Mouse (Mus musculus): Measurements from ENCODE around the gene Pparg.

Pparg gene

GRCm38 (mm10) chr6:115360776-115361605, at the start of gene Pparg:
TSS of gene Pparg (plus strand) at chr6:115360951.
- peak; percentile 17 for DNase-seq (ENCODE audit: low read depth, low spot score)

- DNase-seq (ENCODE audit: low read depth, low spot score) = no peak
Measured at GRCm38 (mm10) chr6:115312780-115313179, 48.0 kb upstream of the Pparg start.

GRCm38 (mm10) chr6:115313235-115313738, 47.5 kb upstream of the Pparg start:
- peak; percentile 9 for DNase-seq (ENCODE audit: low read depth, low spot score)

- no peak for DNase-seq (ENCODE audit: low read depth, low spot score)
Measured at GRCm38 (mm10) chr6:115313910-115314309, 46.8 kb upstream of the Pparg start.

DNA sequence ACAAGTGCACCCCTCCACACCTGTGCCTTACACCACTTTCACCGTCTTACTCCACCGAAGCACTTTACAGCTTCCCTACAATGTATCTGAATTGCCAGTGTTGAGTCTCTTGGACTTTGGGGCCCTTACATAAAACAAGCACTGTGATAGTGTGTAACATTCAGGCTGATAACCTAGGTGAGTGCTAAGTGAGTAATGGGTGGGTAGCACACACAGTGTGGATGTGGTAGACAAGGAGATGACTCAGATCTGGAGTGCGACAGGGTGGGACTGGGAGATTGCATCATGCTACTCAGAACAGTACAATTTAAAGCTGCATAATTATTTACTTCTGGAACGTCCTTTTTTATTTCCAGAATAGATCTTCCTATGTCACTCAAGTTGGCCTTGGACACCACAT, 45.0 kb upstream of the Pparg start:
- no peak for DNase-seq (ENCODE audit: low read depth, low spot score)

DNA sequence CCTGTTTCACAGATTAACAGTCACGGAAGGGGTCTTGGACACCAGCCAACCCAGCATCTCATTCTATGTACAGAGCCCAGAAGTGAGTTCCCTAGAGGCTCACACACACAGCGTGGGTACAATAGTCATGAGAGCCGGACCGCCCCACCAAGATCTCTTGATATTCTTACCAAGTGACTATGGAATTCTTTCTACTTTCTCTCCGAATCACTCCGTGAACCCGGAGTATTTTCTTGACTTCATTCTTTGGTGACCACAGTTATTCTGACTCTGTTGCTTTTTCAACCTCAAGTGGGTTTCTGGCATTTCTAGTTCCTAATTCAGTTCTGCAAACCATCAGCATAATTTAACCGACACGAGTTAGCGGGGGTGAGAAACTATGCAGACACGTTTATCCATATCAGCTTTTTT, 43.9 kb upstream of the Pparg start:
- no peak for DNase-seq (ENCODE audit: low read depth, low spot score)

GRCm38 (mm10) chr6:115318811-115319210, 41.9 kb upstream of the Pparg start:
- no peak for DNase-seq (ENCODE audit: low read depth, low spot score)

DNA sequence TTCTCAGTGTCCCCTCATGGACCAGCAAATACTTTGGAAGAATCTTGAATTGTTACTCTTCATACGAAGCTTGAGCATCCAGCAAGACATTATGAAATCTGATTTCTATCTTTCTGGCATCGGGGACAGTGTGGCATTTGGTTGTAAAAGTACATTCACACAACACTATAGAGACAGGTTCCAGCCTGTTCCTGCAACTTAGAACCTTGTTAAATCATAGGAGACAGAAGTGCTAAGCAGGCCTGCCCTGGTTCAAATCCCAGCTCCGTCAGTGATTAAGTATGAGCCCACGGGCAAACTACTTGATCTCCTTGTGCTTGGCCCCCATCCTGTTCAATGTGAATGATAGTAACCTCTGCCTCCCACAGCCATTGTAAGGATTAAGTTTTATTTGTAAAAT, 41.1 kb upstream of the Pparg start:
- DNase-seq (ENCODE audit: low read depth, low spot score) = no peak

DNA sequence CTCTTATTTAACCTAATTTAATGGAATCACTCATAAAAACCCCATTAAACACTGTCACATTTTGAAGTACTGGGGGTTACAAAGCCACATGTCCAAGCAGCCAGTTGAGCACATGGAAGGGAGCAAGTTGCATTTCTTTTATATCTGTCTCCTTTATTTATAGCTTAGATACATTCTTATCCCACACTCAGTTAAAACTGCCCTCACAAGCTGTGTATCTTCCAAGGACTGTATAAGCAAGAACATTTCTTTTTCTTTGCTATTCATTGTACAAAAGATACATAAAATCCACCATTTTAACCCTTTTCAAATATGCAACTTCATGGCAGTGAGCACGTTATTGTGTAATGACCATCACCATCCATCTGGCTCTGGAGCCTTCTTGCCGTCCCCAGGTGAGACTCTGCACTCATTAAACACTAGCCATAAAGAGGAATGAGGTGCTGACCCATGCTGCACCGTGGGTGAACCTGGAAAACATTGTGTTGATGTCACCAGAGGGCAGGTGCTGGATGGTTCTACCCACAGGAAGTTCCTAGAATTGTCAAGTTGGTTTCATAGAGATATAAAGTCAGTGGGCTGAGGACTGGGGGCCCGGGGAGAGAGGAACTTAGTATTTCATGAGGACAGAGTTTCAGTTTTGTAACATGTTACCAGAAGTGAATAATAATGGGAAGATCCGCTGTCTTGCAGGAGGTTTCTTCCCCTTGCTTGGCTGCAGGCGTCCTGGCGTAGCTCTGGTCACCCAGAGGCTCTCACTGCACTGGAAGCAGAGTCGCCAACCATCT, 39.6 kb upstream of the Pparg start:
- DNase-seq (ENCODE audit: low read depth, low spot score) = no peak

- DNase-seq (ENCODE audit: low read depth, low spot score) = no peak
Measured at GRCm38 (mm10) chr6:115321883-115322351, 38.8 kb upstream of the Pparg start.

GRCm38 (mm10) chr6:115322956-115323355, 37.8 kb upstream of the Pparg start:
- DNase-seq (ENCODE audit: low read depth, low spot score) = no peak

- DNase-seq (ENCODE audit: low read depth, low spot score) = no peak
Measured at GRCm38 (mm10) chr6:115330964-115331363, 29.8 kb upstream of the Pparg start.

GRCm38 (mm10) chr6:115333099-115333694, 27.6 kb upstream of the Pparg start:
- DNase-seq (ENCODE audit: low read depth, low spot score) = no peak

- DNase-seq (ENCODE audit: low read depth, low spot score) = peak; percentile 68
Measured at GRCm38 (mm10) chr6:115335536-115335935, 25.2 kb upstream of the Pparg start.

DNA sequence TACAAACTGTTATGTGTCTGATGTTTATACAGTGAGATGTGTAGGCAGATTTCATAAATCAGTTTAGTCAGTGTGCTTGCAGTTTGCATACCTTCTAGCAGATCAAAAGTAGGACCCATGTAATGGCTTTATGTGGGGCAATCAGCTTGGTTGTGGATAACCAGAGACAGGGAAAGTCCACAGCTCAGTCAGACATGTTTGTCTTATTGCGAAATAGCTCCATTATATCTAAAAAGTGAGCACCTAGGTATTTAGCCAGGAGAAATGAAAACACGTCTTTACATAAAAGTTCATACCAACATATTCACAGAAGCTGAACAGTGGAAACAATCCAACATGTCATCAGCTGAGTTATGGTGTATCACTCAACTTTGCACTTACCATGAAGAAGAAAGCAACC, 20.7 kb upstream of the Pparg start:
- DNase-seq (ENCODE audit: low read depth, low spot score) = no peak

DNA sequence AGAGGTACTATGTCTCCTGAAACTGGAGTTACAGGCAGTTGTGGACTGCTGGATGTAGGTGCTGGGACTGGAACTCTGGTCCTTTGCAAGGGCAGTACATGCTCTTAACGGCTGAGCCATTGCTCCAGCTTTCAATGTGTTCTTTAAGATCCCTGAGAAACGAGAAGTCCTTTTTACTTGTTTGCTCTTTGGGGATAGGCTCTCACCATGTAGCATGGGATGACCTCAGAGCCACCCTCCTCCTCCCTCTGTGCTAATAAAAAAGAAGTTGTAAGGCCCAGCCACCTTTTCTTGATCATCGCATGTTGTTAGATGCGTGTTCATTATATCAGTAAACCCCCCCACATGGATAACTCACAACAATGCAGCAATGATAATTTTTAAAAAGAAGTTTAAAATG, 17.7 kb upstream of the Pparg start:
- DNase-seq (ENCODE audit: low read depth, low spot score) = no peak

DNA sequence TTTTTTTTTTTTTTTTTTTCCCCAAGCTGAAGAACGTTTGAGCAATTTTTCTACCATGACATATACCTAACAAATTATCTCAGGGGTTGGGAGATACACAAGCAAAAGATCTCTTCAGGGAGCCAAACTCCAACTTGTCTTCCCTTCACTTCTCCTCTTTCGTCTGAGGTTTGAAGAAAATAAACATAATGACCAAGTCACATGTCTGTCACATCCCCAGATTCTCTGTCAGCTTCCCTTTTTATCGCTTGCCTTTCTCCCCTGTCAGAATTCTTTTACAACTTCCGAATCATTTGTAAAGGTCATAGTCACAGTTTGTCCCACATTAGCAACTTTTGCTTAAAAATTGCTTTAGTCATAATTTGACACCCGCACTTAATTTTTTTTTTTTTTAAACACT, 17.2 kb upstream of the Pparg start:
- DNase-seq (ENCODE audit: low read depth, low spot score) = no peak

GRCm38 (mm10) chr6:115344101-115344500, 16.6 kb upstream of the Pparg start:
- DNase-seq (ENCODE audit: low read depth, low spot score) = no peak

- no peak for DNase-seq (ENCODE audit: low read depth, low spot score)
Measured at GRCm38 (mm10) chr6:115344513-115344912, 16.2 kb upstream of the Pparg start.

DNA sequence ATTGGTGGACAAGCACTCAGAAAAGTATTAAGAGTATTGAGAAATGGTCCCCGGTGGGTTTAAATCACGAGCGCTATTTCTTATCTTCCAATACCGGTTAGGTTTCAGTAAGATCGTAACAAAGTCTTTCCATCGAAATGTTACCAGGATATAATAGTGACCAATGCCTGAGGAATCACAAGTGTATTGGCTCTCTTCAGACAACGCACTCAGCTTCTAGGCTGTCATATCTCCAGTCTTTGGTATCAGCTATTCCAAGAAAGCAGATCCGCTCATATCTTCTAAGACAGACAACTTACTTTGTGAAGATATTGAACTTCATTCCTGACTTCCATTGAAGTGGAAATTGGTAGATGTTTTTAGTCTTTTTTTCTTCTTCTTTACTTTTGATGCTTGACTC, 15.7 kb upstream of the Pparg start:
- no peak for DNase-seq (ENCODE audit: low read depth, low spot score)

GRCm38 (mm10) chr6:115349641-115350464, 10.9 kb upstream of the Pparg start:
- no peak for DNase-seq (ENCODE audit: low read depth, low spot score)
